Mouse (Mus musculus) layer of hippocampus, postnatal 36 days (tissue): Measurements from ENCODE around the gene Gm48552. TPM values are rescaled to one million over a fixed set of nuclear protein-coding genes. Genes with fewer than 3 reads are reported as not detected.

Source experiments
- DNase-seq, 2 experiments: peaks; one replicate each; pipeline ENCODE4 v3.0.0; 2022
- total RNA-seq, 2 experiments: library from RNA; stranded (reverse); gene quantifications; 2 replicates each; pipeline ENCODE4 v1.2.3; 2021

Gene Gm48552
- total RNA-seq, 2 experiments from 2014 or later = 4.5 to 7.1 TPM

DNA sequence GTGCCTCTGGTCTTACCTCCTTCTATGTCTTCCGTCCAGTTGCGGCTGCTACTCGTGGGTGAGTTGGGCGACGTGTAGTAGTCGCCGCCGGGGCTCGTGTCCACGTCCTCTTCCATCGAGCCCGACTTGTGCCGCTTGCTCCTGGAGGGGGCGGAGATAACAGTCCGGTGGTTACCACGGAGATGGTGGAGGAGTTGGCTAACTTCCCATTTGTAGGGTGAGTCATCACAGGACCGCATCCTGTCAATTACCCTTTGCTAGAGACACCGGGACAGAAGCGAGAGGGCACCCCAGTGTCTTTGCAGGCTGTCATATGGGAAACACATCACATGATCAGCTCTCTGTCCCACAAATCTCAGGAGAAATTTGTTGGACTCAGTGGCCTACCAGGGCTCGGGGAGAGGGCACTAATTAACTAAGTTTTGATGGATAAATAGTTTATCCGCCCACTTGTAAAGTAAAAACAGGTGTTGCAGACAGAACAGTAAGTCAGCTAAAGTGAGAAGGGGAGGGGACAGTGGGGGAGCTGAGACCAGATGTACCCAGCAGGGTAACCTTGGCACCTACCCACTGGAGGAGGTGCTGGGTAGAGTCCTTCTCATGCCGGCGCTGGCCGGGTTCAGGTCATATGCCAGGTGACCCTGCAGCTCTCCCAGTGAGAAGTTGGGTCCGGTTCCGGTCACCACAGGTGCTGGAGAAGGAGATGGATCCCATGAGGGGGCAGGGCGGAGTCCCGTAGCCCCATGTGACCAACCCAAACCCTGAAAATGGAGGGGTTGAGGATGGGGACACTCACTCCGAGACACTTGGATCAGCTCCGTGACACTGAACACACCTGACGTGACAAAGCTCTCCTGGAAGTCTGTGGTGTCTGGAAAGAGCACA, 19.0 kb downstream of the Gm48552 start:
- peak; percentile 61 to 63 for DNase-seq

- no peak for DNase-seq
These were observed 19.6 kb downstream of the Gm48552 start for GRCm38 (mm10) chr10:81408424-81408729.

- no peak for DNase-seq
These were observed 20.1 kb downstream of the Gm48552 start for GRCm38 (mm10) chr10:81408871-81409291.

- DNase-seq = no peak
These were observed 20.5 kb downstream of the Gm48552 start for GRCm38 (mm10) chr10:81409330-81409729.

DNA sequence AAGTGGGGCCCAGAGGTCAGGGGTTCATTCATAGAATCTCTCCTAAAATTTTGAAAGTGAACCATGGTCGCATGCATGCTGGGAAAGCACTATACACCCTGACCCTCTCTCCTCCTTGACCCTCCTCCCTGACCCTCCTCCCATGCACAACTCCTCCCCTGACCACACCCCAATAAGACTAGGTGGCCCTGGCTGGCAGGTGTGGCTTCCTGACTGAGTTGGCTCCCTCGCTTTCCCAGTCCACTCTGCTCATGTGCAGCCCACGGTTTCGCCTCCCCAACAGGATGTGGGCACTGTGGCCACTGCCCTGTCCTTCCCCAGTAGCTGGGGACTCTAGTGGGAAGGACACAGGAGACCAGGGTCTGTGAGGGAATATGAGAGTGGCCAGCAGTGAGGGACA, 21.5 kb downstream of the Gm48552 start:
- no peak for DNase-seq

- no peak for DNase-seq
These were observed 22.2 kb downstream of the Gm48552 start for GRCm38 (mm10) chr10:81410981-81411380.

DNA sequence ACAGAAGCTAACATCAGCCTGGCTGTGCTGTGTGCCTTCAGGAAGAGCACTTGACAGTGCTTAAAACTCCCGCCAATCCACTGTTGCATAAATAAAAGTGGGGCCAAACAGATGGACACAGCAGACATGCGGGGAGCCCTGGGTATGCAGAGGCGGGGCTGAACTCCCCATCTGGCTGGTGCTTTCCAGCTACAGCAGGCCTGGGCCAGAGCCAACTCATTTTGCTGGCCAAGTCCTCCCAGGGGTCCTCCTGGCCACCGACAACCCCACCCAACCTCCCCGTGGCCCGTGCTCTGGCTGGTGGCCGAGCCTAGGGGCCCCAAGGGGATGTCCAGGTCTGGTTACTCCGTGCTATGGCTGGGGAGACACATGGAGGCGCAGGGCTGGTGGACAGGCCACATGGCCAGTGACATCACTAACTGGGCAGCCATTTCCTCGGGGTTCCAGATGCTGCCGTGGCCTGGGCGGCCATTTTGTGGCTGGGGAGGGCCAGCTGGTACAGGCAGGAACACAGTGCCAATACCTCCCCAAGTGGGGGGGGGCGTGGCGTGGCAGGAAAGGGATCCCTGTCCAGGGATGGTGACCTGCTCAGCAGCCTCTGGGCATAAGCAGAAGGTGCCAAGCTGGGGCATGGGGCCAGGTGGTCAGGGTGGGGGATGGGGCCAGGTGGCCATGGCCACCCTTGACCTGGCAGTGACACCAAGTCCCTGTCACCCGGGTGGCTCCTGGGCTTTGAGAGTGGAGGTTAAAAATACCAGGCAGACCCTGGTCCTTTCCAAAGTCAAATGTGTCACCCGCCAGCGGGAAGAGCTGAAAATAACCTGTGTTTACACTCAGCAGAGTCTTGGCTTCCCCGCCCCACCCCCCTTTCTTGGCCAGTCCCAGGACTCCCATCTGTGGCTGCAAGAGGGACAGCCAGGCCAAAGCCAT, 22.9 kb downstream of the Gm48552 start:
- DNase-seq = peak; percentile 60 to 76

DNA sequence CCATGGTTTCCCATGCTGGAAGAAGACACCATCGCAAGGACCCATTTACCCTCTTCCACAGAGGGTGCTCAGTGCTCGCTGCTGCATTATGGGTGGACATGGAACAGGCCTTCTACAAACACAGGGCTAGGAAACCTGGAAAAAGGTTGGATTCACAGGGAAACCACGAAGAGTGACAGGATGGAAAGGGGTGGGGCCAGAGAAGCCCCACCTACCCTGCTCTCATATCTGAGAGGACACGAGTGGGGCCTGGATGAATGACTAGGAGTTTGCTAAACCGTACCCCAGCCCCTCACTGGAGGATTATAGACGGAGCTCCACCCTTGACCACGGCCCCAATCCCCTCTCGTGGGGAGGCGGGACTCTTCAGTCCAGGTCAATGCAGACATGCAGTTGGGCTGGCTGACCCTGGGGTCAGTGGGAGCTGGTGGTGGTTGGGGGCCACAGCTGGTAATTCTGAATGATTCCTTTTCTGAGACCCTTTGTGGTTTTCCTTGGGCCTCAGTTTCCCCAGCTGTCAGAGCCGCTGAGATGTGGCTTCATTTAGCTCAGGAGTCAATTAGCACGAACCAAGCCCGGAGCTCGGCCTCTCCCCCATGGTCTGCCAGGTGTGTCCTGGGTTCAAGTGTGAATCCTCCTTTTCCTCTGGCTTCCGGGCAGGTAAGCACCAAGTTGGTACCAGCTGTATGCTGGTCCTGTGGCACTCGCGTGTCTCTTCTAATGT, 23.9 kb downstream of the Gm48552 start:
- no peak for DNase-seq

- DNase-seq = peak; percentile 82 to 83
These were observed 24.8 kb downstream of the Gm48552 start for GRCm38 (mm10) chr10:81413310-81414261.

- no peak for DNase-seq
These were observed 25.9 kb downstream of the Gm48552 start for GRCm38 (mm10) chr10:81414682-81415081.

- no peak for DNase-seq
These were observed 26.3 kb downstream of the Gm48552 start for GRCm38 (mm10) chr10:81415146-81415545.

- DNase-seq = no peak
These were observed 26.9 kb downstream of the Gm48552 start for GRCm38 (mm10) chr10:81415549-81416310.

DNA sequence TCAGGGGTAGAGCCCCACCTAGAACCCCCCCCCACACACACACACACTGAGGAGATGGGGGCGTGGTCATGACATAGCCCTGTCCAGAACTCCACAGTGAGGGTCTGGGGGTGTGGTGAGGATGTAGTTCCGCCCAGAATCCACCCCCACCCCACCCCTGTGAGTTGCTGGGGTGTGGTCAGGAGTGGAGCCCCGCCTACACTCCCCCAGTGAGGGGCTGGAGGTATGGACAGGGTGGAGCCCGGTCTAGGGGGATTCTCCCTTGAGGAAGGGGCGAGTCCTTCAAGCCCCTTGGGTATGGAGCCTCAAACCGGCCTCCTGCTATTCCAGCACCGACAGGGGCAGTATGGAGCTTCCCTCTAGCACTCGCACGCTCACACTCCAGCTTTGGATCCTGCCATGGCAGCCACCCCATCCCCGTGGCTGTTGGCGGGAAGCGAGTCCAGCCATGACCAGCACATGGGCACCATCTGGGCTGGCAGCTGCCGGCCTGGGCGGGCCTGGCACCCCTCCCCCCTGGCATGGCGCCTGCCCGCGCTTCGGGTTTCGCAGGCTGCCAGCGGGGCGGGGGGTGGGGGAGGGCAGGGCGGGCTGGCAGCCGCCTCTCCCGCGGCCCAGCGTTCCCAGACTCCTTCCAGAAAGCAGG, 27.9 kb downstream of the Gm48552 start:
- peak; percentile 87 to 89 for DNase-seq

GRCm38 (mm10) chr10:81417227-81418215, 28.7 kb downstream of the Gm48552 start:
- DNase-seq = no peak

DNA sequence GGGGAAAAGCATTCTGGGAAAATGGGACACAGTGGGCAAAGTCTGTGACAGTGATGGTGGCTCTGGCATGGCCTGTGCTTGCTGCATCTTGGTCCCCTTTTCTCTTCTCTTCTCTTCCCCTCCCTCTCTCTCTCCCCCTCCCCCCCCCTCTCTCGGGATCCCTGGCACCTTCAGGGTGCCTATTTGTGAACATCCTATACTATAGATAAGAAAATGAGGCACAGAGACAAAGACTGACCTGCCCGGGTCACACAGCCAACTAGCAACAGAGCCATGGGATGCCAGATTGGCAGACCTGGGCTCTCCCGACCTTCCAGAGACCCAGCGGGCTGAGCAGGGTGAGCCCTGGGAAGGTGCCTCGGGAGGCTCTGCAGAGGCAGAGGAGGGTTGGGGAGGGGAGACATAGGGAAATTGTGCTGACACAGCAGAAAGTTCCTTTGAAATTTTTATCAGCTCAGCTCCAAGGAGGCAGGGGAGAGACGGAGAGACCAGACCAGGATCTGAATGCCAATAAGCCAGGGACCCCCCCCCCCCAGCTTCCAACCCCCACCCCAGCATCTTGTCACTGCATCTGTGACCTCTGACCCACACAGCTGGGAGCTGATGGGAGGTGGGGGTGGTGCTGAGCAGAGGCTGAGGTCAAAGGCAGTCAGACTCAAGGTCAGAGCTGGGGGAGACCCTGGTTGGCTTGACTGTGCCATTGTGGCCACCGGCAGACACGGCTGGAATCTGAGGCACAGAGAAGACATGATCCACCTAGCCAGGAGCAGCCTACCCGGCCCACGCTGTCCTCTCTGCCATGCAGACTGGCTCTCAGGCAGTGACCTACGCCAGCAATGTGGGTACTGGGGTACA, 29.6 kb downstream of the Gm48552 start:
- DNase-seq = no peak

GRCm38 (mm10) chr10:81419111-81419928, 30.5 kb downstream of the Gm48552 start:
- DNase-seq = peak in 1 of 2 experiments; percentile 1
